Mouse (Mus musculus): Measurements from ENCODE around the gene Dsp. TPM values are rescaled to one million over a fixed set of nuclear protein-coding genes. Genes with fewer than 3 reads are reported as not detected.

The Dsp gene
- total and polyA plus RNA-seq, 2 experiments from 2014 or later, result 0.47 to 0.76 TPM

GRCm38 (mm10) chr13:38167056-38167455, 16.0 kb downstream of the Dsp start:
- Histone ChIP-seq H3K4me2 (ENCODE audit: low read depth) (no peak overlapping the region), H3K4me3 (ENCODE audit: low read depth, low read length) (no peak overlapping the region), H3K36me3 (ENCODE audit: insufficient read depth) (no peaks in the 10 kb centered on the region), H3K9me3 (ENCODE audit: low read length) (no peaks in the 10 kb centered on the region), H3K9ac (no peak overlapping the region), H3K27me3 (ENCODE audit: insufficient read depth, low read length) (no peaks in the 10 kb centered on the region), H3K27ac (ENCODE audit: low read depth, low read length) (no peak overlapping the region), H3K4me1 (ENCODE audit: insufficient read depth) (no peaks in the 10 kb centered on the region)
- no peak for ATAC-seq
- 94% methylated on average over 3 of the region's 3 CpGs for WGBS
- no peak for DNase-seq
- TF ChIP-seq CTCF (IDR thresholded peaks at IDR 0.05; ENCODE audit: low read depth), result no peak

GRCm38 (mm10) chr13:38170707-38171144, 19.6 kb downstream of the Dsp start:
- ATAC-seq, result no peak
- H3K9me3 ChIP-seq (ENCODE audit: low read length), result no peaks in the 10 kb centered on the region

GRCm38 (mm10) chr13:38193406-38193805, 42.3 kb downstream of the Dsp start:
- Histone ChIP-seq H3K9me3 (ENCODE audit: low read length) (0 out of 2 replicates have a peak, but pooled peaks cover 13% of the 10 kb centered on the region), H3K36me3 (ENCODE audit: insufficient read depth) (no peaks in the 10 kb centered on the region), H3K9ac (no peak overlapping the region), H3K27ac (ENCODE audit: low read depth, low read length) (no peak overlapping the region), H3K27me3 (ENCODE audit: insufficient read depth, low read length) (no peaks in the 10 kb centered on the region), H3K4me3 (ENCODE audit: low read depth, low read length) (no peak overlapping the region), H3K4me1 (ENCODE audit: insufficient read depth) (no peaks in the 10 kb centered on the region), H3K4me2 (ENCODE audit: low read depth) (no peak overlapping the region)
- TF ChIP-seq CTCF (IDR thresholded peaks at IDR 0.05; ENCODE audit: low read depth), result no peak
- ATAC-seq (no peak), DNase-seq (no peak)
- WGBS, result 86% methylated on average over 10 of the region's 10 CpGs

More at GRCm38 (mm10) chr13:38170707-38171144, 19.6 kb downstream of the Dsp start:
- Histone ChIP-seq H3K27me3 (ENCODE audit: insufficient read depth, low read length) (no peaks in the 10 kb centered on the region), H3K9ac (no peak overlapping the region), H3K4me3 (ENCODE audit: low read depth, low read length) (no peak overlapping the region), H3K27ac (ENCODE audit: low read depth, low read length) (no peak overlapping the region), H3K4me2 (ENCODE audit: low read depth) (no peak overlapping the region), H3K4me1 (ENCODE audit: insufficient read depth) (no peaks in the 10 kb centered on the region), H3K36me3 (ENCODE audit: insufficient read depth) (no peaks in the 10 kb centered on the region)
- no peak for DNase-seq
- TF ChIP-seq CTCF (IDR thresholded peaks at IDR 0.05; ENCODE audit: low read depth), result no peak
- WGBS, result 66% methylated on average over 4 of the region's 4 CpGs

GRCm38 (mm10) chr13:38201413-38201812, 50.3 kb downstream of the Dsp start:
- TF ChIP-seq CTCF (IDR thresholded peaks at IDR 0.05; ENCODE audit: low read depth), result no peak
- Histone ChIP-seq H3K9ac (no peak overlapping the region), H3K27ac (ENCODE audit: low read depth, low read length) (no peak overlapping the region), H3K27me3 (ENCODE audit: insufficient read depth, low read length) (no peaks in the 10 kb centered on the region), H3K4me2 (ENCODE audit: low read depth) (no peak overlapping the region), H3K4me1 (ENCODE audit: insufficient read depth) (peaks cover 4% of the 10 kb centered on the region), H3K36me3 (ENCODE audit: insufficient read depth) (no peaks in the 10 kb centered on the region), H3K9me3 (ENCODE audit: low read length) (0 out of 2 replicates have a peak, but pooled peaks cover 3% of the 10 kb centered on the region), H3K4me3 (ENCODE audit: low read depth, low read length) (no peak overlapping the region)
- DNase-seq, result no peak
- 82% methylated on average over 6 of the region's 6 CpGs for WGBS
- ATAC-seq, result no peak

- no peak overlapping the region for H3K27ac ChIP-seq (ENCODE audit: low read depth, low read length)
- no peak for ATAC-seq
- WGBS, result 49% methylated on average over 4 of the region's 4 CpGs
- H3K4me2 ChIP-seq (ENCODE audit: low read depth), result peak overlapping the region; percentile 61
- H3K4me3 ChIP-seq (ENCODE audit: low read depth, low read length), result peak overlapping the region; percentile 73; the same call in 1 of the 2 replicates
- no peaks in the 10 kb centered on the region for H3K27me3 ChIP-seq (ENCODE audit: insufficient read depth, low read length)
- no peak for DNase-seq
- no peak for TF ChIP-seq CTCF (IDR thresholded peaks at IDR 0.05; ENCODE audit: low read depth)
- peaks cover 7% of the 10 kb centered on the region for H3K4me1 ChIP-seq (ENCODE audit: insufficient read depth)
- H3K36me3 ChIP-seq (ENCODE audit: insufficient read depth), result no peaks in the 10 kb centered on the region
- no peak overlapping the region for H3K9ac ChIP-seq
- no peaks in the 10 kb centered on the region for H3K9me3 ChIP-seq (ENCODE audit: low read length)
These were observed 53.1 kb downstream of the Dsp start for GRCm38 (mm10) chr13:38204171-38204570.

GRCm38 (mm10) chr13:38204702-38205482, 53.8 kb downstream of the Dsp start, which contains the start of gene Snrnp48:
TSS of gene Snrnp48 (plus strand) at chr13:38204938.
- ATAC-seq, result peak; percentile 100
- under 1% methylated on average over 59 of the region's 59 CpGs for WGBS

GRCm38 (mm10) chr13:38211122-38211521, 60.0 kb downstream of the Dsp start:
- Histone ChIP-seq H3K4me2 (ENCODE audit: low read depth) (no peak overlapping the region), H3K27me3 (ENCODE audit: insufficient read depth, low read length) (no peaks in the 10 kb centered on the region), H3K27ac (ENCODE audit: low read depth, low read length) (no peak overlapping the region), H3K9me3 (ENCODE audit: low read length) (no peaks in the 10 kb centered on the region), H3K4me3 (ENCODE audit: low read depth, low read length) (no peak overlapping the region), H3K4me1 (ENCODE audit: insufficient read depth) (peaks cover 4% of the 10 kb centered on the region), H3K36me3 (ENCODE audit: insufficient read depth) (peaks cover 27% of the 10 kb centered on the region), H3K9ac (no peak overlapping the region)
- no peak for ATAC-seq
- no peak for DNase-seq
- WGBS, result 95% methylated on average over 5 of the region's 5 CpGs
- TF ChIP-seq CTCF (IDR thresholded peaks at IDR 0.05; ENCODE audit: low read depth), result no peak

More at GRCm38 (mm10) chr13:38204702-38205482, 53.8 kb downstream of the Dsp start, which contains the start of gene Snrnp48:
- Histone ChIP-seq H3K9me3 (ENCODE audit: low read length) (no peaks in the 10 kb centered on the region), H3K36me3 (ENCODE audit: insufficient read depth) (no peaks in the 10 kb centered on the region), H3K27ac (ENCODE audit: low read depth, low read length) (peak within 1 kb of the TSS; percentile 89), H3K4me1 (ENCODE audit: insufficient read depth) (peaks cover 7% of the 10 kb centered on the region), H3K4me3 (ENCODE audit: low read depth, low read length) (peak within 1 kb of the TSS; percentile 73), H3K4me2 (ENCODE audit: low read depth) (peak within 1 kb of the TSS; percentile 61), H3K9ac (peak within 1 kb of the TSS; percentile 83), H3K27me3 (ENCODE audit: insufficient read depth, low read length) (no peaks in the 10 kb centered on the region)
- DNase-seq, result peak; percentile 96
- TF ChIP-seq CTCF (IDR thresholded peaks at IDR 0.05; ENCODE audit: low read depth), result no peak; the same call in 1 of the 2 replicates
